Mouse (Mus musculus) kidney, adult 2 months (tissue): ENCODE results near the gene Usf1.

Source experiments
- CTCF ChIP-seq: fragments of 200-500 bp; conservative IDR thresholded peaks from 2 replicates; pipeline ENCODE4 v1.5.1; 2011; ENCODE audit warnings: low read depth, mild to moderate bottlenecking, control low read depth, low read length, moderate library complexity, mixed read lengths; ENCODE audit not compliant: insufficient read depth, insufficient read length
- POLR2A ChIP-seq: fragments of 200-500 bp; IDR thresholded peaks from one replicate; pipeline ENCODE4 v1.6.1; 2011; ENCODE audit warnings: low read depth, low read length, control low read depth

DNA sequence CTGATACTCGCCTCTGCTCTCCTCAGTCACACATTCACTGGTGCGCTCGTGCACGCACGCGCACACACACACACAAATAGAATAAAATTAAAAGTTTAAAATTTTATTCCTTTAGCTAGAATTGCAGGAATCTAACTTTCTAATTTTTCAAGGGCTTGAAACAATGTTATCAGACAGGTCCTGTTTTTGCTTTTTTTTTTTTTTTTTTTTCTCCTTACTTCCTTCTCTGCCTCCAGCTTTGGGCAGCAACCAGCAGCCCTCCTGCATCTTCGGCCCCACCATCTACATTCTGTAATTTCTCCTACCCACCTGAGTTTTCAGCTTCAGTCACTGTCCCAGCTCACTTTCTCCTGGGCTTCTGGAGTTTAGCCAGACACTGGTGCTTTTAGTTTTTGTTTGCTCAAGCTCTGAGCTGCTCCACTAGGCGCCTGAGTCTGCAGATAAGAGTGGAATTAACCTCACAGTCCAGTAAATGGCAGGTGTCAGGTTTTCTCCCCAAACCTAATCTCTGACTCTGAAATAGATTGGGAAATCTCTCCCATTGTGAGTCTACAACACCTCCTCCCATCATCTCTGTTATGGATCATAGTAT lies 11.5 kb downstream of the Usf1 start:
- TF ChIP-seq CTCF = no peak
- no peak for TF ChIP-seq POLR2A
